Mouse (Mus musculus) frontal cortex, postnatal 36 days (tissue): ENCODE measurements around the gene Gm5728.
"Not testable (repeated sequence)": the region's sequence is repeated elsewhere in the genome, so short reads cannot be mapped to it uniquely, and the experiment has no call there.

Experiments
- DNase-seq, 2 experiments: peaks; one replicate each; pipeline ENCODE4 v3.0.0; 2022; ENCODE audit warnings: low spot score in 2 of 2

The Gm5728 gene

GRCm38 (mm10) chr7:20375310-20375709 is at the start of gene Gm5728:
Gene Gm5728 (minus strand): TSS chr7:20375410.
- not testable (repeated sequence) for DNase-seq

- not testable (repeated sequence) for DNase-seq
Measured at GRCm38 (mm10) chr7:20417642-20418041, 42.4 kb upstream of the Gm5728 start, which contains the start of gene Vmn1r100. Gene Vmn1r100 (plus strand): TSS chr7:20417942.

- DNase-seq = not testable (repeated sequence)
Measured at GRCm38 (mm10) chr7:20333965-20334364, 41.2 kb downstream of the Gm5728 start, which contains the start of gene Gm4133. Gene Gm4133 (minus strand): TSS chr7:20334065.
